Mouse (Mus musculus) hindbrain, postnatal 0 days (tissue): ENCODE results near the gene Med9. TPM values are rescaled to one million over a fixed set of nuclear protein-coding genes. Genes with fewer than 3 reads are reported as not detected.
A peak's percentile ranks its signal among the peaks of the same experiment; 100 is the strongest.

ENCODE experiments used
- ATAC-seq: fragments of 200-750 bp; cut with Nextera tagmentation; 2 replicates; pipeline ENCODE4 v1.8.0; 2017; ENCODE audit warnings: mild to moderate bottlenecking, moderate TSS enrichment, moderate library complexity
- DNase-seq: peaks from one replicate; pipeline ENCODE4 v3.0.0-alpha.2; 2015; ENCODE audit warnings: low spot score
- H3K27ac ChIP-seq: fragments of 300-500 bp; sonication (generic); 2 replicates; pipeline ENCODE4 v1.5.1; 2014; ENCODE audit warnings: mild to moderate bottlenecking
- H3K27me3 ChIP-seq: fragments of 300-500 bp; sonication (generic); 2 replicates; pipeline ENCODE4 v1.6.1; 2014; ENCODE audit warnings: low read length, mixed read lengths; ENCODE audit not compliant: insufficient read depth
- H3K36me3 ChIP-seq: fragments of 300-500 bp; sonication (generic); 2 replicates; pipeline ENCODE4 v1.6.1; 2014; ENCODE audit warnings: low read length, mixed read lengths; ENCODE audit not compliant: insufficient read depth
- H3K4me1 ChIP-seq: fragments of 300-500 bp; sonication (generic); 2 replicates; pipeline ENCODE4 v1.6.1; 2014; ENCODE audit warnings: antibody characterized with exemption, low read length, mixed read lengths; ENCODE audit not compliant: insufficient read depth
- H3K4me2 ChIP-seq: fragments of 300-500 bp; sonication (generic); 2 replicates; pipeline ENCODE4 v1.6.1; 2014; ENCODE audit warnings: low read depth, mild to moderate bottlenecking, low read length, moderate library complexity, mixed read lengths
- H3K4me3 ChIP-seq: fragments of 300-500 bp; sonication (generic); 2 replicates; pipeline ENCODE4 v1.5.1; 2014; ENCODE audit warnings: low read length
- H3K9ac ChIP-seq: fragments of 300-500 bp; sonication (generic); replicated peaks from 2 replicates; pipeline ENCODE4 v1.6.1; 2014; ENCODE audit warnings: mild to moderate bottlenecking, low read length, moderate library complexity, mixed read lengths
- H3K9me3 ChIP-seq: fragments of 300-500 bp; sonication (generic); 2 replicates; pipeline ENCODE4 v1.6.1; 2016; ENCODE audit warnings: low read length, mixed read lengths
- CTCF ChIP-seq: IDR thresholded peaks from 2 replicates; pipeline ENCODE4 v1.5.1; 2016; ENCODE audit warnings: antibody characterized with exemption, control low read depth, low read depth
- WGBS: fragments of 180-500 bp; shearing (Covaris S2); extraction: QIAGEN DNeasy Blood & Tissue Kit; methylation state at CpG from one replicate; pipeline ENCODE4 v1.1.7; 2014; 5-methylcytosine and 5-hydroxymethylcytosine counted together
- polyA plus RNA-seq: library from polyadenylated mRNA; unstranded; fragments of >200 nt; fragmentation: Nextera tagmentation; extraction: Ambion mirVana; gene quantifications from 2 replicates; pipeline ENCODE4 v1.2.1, GENCODE M21; 2015
- total RNA-seq: library from RNA; depleted of rRNA; stranded (reverse); fragments of >200 nt; gene quantifications from 2 replicates; pipeline ENCODE4 v1.2.3, GENCODE M21; 2014

The Med9 gene
- total and polyA plus RNA-seq, 2 experiments from 2014 or later = 34.1 to 39.7 TPM

DNA sequence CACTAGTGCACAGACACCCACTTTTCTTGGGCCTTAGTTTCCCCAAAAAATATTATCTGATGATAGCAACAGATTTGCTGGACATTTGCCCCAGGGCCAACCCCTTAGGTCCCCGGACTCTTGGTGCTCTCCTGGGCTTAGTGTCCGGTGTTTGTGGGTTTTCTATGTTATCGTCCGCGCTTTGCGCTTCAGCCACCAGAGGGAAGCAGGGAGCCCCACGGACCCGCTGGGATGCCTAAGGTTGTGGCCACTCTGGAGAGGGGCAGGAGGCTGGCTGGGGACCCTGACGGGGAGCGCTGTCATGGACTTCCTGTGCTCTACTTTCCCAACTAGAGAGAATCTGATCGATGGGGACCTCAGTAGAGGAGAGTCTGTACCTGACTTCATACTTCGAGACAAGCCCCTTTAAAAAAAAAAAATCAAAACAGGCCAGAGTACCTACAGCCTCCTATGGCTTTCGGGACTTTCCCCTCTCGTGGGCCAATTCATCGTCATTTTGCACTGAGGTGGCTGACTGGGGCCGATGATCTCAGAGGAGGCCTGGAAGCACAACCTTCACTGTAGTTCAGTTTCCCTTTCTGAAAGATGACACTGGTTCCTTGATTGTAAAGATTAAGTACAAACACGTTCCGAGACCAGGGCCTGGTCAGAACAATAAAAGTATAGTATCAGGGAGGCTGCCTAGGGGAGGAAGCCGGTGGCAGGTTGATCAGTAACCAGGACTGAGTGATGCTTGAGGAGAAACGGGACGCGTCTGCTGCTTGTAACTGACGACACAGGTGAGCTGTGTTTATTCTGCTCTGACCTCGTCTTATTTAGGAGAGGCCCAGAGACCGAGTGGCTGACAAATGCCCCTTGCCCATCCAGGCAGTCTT, 17.5 kb downstream of the Med9 start:
- DNase-seq (peak; percentile 84), ATAC-seq (peak; percentile 76)
- peak overlapping the region; percentile 42 for H3K4me3 ChIP-seq
- H3K36me3 ChIP-seq = peaks cover 14% of the 10 kb centered on the region; the same call in 1 of the 2 replicates
- WGBS = 30% methylated on average over 25 of the region's 25 CpGs
- 0 out of 2 replicates have a peak, but pooled peaks cover 3% of the 10 kb centered on the region for H3K27me3 ChIP-seq
- H3K27ac ChIP-seq = no peak overlapping the region
- H3K4me1 ChIP-seq = peaks cover 10% of the 10 kb centered on the region
- peak overlapping the region; percentile 37 for H3K9ac ChIP-seq
- no peaks in the 10 kb centered on the region for H3K9me3 ChIP-seq
- TF ChIP-seq CTCF = peak; percentile 92
- H3K4me2 ChIP-seq = peak overlapping the region; percentile 88

DNA sequence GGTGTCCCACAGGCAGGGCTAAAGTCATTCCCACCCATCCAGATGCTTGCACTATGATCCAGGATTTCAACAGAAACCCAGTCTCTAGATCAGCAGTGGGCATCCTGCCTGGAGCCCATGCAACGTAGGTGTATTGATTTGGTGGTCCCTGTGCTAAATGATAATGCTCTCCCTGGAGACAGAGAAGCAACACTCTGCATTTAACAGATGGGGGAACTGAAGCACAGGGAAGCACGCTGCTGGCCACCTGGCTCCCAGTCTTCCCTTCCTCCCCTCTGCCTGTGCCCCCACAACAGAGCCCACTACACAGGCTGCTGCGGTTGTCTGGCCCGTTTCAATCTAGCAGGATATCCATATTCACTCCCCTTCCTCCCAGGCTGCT, 18.1 kb downstream of the Med9 start:
- Histone ChIP-seq H3K4me1 (peaks cover 10% of the 10 kb centered on the region), H3K4me3 (no peak overlapping the region), H3K9me3 (no peaks in the 10 kb centered on the region), H3K4me2 (no peak overlapping the region), H3K27me3 (0 out of 2 replicates have a peak, but pooled peaks cover 3% of the 10 kb centered on the region), H3K36me3 (peaks cover 7% of the 10 kb centered on the region; the same call in 1 of the 2 replicates), H3K27ac (no peak overlapping the region), H3K9ac (no peak overlapping the region)
- 54% methylated on average over 4 of the region's 4 CpGs for WGBS
- no peak for DNase-seq
- no peak for ATAC-seq
- TF ChIP-seq CTCF = no peak

DNA sequence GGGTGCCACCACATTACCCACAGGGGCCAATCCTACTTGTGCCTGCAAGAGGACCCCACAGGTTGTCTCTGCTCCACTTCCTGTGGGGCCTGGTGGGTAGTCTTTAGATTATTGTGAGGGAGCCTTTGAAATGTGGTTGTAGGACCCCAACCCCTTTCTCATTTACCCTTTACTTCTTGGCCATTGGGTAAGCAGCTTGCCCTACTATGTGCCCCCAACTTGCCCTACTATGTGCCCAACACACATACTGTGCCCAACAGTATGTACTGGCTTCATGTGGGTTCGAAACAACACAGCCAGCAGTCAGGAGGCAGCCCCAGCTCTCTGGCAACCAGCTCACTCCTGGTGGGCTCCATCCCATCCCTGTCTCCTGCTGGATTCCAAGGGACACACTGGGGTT, 19.8 kb downstream of the Med9 start:
- Histone ChIP-seq H3K9ac (no peak overlapping the region), H3K4me3 (no peak overlapping the region), H3K27me3 (0 out of 2 replicates have a peak, but pooled peaks cover 3% of the 10 kb centered on the region), H3K4me1 (peaks cover 10% of the 10 kb centered on the region), H3K9me3 (no peaks in the 10 kb centered on the region), H3K4me2 (no peak overlapping the region), H3K27ac (no peak overlapping the region), H3K36me3 (no peaks in the 10 kb centered on the region)
- DNase-seq (no peak), ATAC-seq (no peak)
- WGBS = 96% methylated on average over 1 of the region's 1 CpGs
- TF ChIP-seq CTCF = no peak

DNA sequence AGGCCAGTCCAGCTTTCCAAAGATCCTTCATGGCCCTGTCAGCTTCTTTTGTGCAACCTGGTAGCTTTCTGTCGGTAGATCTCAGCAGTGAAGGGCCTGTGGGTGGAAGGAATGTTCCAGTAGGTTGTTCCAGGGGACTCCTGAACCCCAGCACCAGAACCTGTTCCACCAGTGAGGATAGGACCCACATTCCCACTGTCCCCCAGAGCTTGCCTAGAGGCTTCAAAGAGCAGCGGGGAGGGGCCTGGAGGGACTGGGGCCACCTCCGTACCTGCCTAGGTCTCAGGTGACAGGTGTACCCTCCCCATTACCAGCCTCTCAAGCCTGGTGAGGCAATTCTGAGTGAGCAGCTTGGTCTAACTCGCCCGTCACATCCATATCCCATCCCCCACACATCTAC, 22.8 kb downstream of the Med9 start:
- Histone ChIP-seq H3K4me2 (no peak overlapping the region), H3K4me3 (no peak overlapping the region), H3K9ac (no peak overlapping the region), H3K4me1 (no peaks in the 10 kb centered on the region), H3K27me3 (no peaks in the 10 kb centered on the region), H3K27ac (no peak overlapping the region), H3K36me3 (no peaks in the 10 kb centered on the region), H3K9me3 (no peaks in the 10 kb centered on the region)
- 70% methylated on average over 5 of the region's 5 CpGs for WGBS
- ATAC-seq (no peak), DNase-seq (no peak)
- no peak for TF ChIP-seq CTCF

DNA sequence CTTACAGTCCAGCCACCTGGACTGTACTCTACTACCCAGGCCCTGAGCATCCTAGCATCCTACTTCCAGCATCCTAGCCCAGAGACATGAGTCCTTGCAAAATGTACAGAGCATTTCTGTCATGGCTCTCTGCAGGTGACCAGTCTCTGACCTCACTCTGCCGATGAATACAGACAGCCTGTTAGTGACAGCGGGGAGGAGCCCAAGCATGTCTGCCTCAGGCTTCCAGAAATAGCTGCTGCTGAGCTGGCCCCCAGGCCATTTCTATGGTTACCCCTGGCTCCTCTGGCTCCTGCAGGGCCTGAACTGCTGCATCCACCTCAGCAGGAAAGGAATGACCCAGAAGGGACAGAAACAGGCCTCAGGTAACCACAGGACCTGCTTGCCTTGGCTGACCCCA, 23.7 kb downstream of the Med9 start:
- Histone ChIP-seq H3K4me3 (no peak overlapping the region), H3K27ac (no peak overlapping the region), H3K9ac (no peak overlapping the region), H3K36me3 (no peaks in the 10 kb centered on the region), H3K4me1 (no peaks in the 10 kb centered on the region), H3K27me3 (no peaks in the 10 kb centered on the region), H3K4me2 (no peak overlapping the region), H3K9me3 (no peaks in the 10 kb centered on the region)
- ATAC-seq (no peak), DNase-seq (no peak)
- no peak for TF ChIP-seq CTCF
- 25% methylated on average over 2 of the region's 2 CpGs for WGBS

DNA sequence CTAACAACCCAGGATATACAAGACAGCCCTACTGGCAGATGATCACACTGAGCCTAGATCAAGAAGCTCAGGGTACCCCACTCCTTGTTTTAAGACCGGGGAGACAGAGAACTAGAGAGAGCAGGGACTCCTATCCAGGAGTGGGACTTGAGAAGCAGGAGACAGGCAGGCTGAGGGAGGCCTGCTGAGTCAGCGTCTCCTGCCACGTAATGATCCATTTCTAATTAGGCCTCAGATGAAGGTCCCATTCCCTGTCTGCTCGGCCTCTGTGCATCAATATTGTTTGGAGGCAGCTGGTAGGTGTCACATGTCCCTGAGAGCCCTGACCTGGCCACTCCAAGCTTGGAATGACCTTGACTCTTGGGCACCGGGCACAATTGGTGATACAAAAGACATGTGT, 25.4 kb downstream of the Med9 start:
- no peak for ATAC-seq
- WGBS = 67% methylated on average over 5 of the region's 5 CpGs

DNA sequence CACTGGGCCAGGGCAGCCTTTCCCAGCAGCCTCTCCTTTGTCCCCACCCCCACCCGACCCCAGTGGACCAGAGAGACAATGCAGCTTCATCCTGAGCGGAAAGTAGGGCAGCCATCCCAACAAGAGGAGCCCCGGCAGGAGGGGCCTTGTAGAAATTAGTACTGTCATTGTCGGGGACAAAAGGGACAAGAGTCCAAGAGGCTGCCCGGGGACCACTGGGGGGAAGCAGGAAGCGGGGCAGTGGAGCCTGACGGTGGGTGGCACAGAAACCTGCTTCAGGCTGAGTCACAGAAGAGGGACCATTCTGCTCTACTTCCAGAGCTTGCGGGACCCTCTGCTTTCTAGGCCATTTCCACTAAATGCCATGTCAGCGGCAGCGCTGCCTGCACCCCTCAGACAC, 27.2 kb downstream of the Med9 start:
- Histone ChIP-seq H3K4me2 (no peak overlapping the region), H3K4me1 (no peaks in the 10 kb centered on the region), H3K27ac (no peak overlapping the region), H3K36me3 (no peaks in the 10 kb centered on the region), H3K27me3 (no peaks in the 10 kb centered on the region), H3K9ac (no peak overlapping the region), H3K4me3 (no peak overlapping the region), H3K9me3 (no peaks in the 10 kb centered on the region)
- DNase-seq = no peak
- WGBS = 26% methylated on average over 10 of the region's 10 CpGs
- TF ChIP-seq CTCF = no peak
- ATAC-seq = no peak

More for the DNA sequence above, 25.4 kb downstream of the Med9 start:
- H3K9ac ChIP-seq = no peak overlapping the region
- no peak overlapping the region for H3K4me2 ChIP-seq
- H3K27me3 ChIP-seq = no peaks in the 10 kb centered on the region
- no peak for TF ChIP-seq CTCF
- no peak overlapping the region for H3K4me3 ChIP-seq
- no peaks in the 10 kb centered on the region for H3K4me1 ChIP-seq
- no peaks in the 10 kb centered on the region for H3K9me3 ChIP-seq
- DNase-seq = no peak
- H3K27ac ChIP-seq = no peak overlapping the region
- no peaks in the 10 kb centered on the region for H3K36me3 ChIP-seq
